Mouse (Mus musculus) CH12F3 (cell line): ENCODE results near the gene Eng.

Source experiments
- in situ Hi-C: fragments of 300-500 bp; cut with MboI; formaldehyde crosslinking; loops from 2 replicates; pipeline ENCODE4 v1.14.3; 2020; ENCODE audit warnings: low sequenced_read_pairs

The Eng gene

DNA sequence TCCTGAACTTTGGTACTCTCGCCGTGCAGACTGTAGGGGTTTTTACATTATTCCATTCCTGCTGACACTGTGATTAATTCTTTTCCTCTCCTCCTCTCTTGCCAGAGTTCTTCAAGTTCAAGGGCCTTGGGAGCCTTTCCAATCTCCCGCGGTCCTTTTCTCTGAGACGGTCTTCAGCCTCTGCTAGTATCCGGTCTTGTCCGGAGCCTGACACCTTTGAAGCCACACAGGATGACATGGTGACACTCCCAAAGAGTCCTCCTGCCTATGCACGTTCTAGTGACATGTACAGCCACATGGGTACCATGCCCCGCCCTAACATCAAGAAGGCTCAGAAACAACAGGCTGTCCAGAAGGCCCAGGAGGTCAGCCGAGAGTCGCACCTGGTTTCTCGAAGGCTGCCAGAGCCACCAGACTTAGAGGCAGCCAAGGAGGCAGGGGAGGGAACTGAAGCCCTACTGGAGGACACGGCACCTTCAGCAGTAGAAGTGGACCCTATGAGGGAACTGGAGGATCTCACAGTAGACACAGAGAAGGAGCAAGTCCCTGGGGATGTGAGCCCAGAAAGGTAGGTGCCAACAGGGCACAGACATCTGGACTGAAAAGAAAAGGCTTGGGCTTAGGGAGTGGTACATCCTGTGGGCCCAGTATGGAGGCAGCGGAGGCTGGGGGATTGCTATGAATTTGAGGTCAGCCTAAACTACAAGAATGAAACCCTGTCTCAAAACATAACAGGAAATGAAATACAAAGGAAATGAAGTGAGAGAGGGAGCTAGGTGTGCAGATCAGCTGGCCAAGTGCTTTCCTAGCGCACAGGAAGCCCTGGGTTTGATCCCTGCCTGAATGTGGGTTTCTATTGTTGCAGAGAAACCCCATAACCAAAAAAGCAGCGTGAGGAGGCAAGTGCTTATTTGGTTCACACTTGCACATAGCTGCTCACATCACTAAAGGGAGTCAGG lies 78.7 kb downstream of the Eng start:
- in situ Hi-C loops = no loop called here

DNA sequence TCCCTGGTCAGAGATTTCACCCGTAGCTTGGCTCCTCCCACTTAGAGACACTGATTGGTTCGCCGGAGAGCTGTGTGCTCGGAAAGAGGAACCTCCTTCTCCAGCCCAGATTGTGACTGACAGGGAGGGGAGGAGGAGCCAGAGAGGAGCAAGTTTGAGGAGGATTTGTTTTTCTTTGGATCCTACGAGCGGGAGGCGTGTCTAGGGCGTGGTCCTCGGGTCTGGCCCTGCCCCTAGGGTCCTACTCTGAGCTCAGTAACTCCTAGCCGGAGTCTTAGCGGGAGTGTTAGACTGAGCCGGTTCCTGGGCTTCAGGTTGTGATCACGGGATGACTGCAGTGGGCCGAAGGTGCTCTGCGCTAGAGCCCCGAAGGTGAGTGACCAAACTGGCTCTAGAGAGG lies 81.0 kb downstream of the Eng start:
- in situ Hi-C loops = no loop called here

DNA sequence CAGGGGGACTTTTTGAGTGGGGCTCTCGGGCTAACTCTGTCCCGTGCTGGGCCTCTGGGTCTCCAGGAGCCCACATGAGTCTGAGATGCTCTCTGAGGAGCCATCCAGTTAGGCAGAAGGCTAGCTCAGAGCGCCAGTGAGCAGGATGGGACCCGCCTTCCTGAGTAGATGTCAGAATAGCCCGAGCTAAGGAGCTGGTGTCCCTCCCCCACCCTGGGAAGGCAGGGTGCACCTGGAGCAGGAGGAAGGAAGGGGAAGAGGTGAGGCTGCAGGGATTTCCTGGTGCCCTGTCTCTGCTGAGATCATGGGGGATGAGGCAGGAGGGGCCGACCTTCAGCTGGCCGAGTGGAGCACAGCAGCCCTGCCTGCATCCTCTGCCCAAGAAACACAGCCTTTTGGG lies 82.1 kb downstream of the Eng start:
- in situ Hi-C loops = no loop called here

DNA sequence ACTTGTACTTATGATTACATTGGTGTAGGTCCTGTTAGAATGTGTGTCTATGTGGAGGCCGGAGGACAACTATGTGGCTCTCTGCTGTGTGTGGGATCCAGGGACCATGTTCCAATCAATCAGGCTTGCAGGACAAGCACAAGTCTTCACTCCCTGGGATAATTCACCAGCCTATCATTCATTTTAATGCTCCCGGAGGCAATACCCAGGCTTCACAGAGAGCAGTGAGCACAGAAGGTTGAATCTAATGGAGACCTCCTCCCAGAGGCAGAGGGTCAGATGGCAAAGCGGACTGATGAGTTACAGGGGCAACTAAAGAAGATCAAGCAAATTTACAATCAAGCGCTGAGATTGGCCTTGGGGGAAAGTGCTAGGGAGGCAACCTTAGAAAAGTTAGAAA lies 83.2 kb downstream of the Eng start:
- in situ Hi-C loops = no loop called here

DNA sequence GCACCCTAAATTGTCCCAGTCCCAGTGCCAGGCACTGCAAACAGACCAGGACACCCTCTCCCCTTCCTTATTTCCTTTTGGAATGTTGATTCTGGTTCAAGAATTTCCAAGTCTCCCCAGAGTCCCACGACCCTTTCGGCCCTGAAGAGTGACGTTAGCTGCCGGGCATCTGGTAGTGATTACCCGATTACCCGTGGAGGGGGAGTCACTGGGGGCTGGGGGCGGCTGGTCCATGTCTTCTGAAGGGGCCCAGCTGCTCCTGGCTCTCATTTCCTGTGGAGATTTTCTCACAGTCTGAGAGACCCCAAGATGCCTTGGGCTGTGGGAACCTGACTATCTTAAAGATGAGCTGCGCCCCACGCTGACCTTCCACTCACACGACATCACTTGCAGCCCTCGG lies 84.5 kb downstream of the Eng start:
- in situ Hi-C loops = no loop called here

DNA sequence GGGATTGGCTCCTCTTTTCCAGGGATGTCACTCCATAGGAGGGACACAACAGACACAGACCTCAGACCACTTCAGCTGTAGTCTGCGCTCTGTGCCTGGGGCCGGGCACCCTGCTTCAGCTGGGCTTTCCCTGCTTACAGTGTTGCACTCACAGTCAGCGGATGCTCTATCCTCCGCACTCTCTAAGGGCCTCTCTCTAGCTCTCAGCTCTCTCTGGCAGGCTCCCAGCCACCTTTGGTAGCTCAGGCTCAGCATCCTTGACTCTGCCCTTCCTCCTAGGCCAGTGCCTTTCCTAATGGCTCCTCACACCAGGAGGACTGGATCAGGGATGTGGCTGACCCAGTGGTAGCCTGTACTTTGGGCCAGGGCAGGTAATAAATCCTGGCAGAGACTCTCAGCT lies 85.5 kb downstream of the Eng start:
- in situ Hi-C loops = no loop called here
